Mouse (Mus musculus) Muller cell, postnatal 12 days (primary cell): ENCODE results near the gene Phlpp2.
A peak's percentile ranks its signal among the peaks of the same experiment; 100 is the strongest.

Experiments used
- DNase-seq: peaks from one replicate; pipeline ENCODE4 v3.0.0-alpha.2; 2015; ENCODE audit errors: inconsistent ontology term

Phlpp2 gene

DNA sequence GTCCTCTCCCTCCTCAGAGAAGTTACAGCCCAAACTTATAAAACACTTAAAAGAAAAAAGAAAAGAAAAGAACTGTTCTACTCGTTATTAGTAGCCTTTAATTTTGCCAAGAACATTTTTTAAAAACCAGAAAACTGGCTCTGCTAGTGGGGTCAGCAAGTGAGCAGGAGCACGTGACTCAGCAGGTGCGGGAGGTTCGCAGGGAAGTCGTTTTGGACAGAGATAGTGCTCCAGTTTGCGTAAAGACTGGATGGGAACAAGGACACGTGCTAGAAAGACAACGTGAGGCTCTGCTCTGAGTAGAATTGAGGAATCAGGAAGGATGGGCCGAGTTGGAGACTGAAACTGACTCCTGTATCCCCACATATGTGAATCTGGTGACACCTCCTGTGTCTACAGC lies 94.6 kb downstream of the Phlpp2 start:
- no peak for DNase-seq

GRCm38 (mm10) chr8:109963421-109963820 lies 95.1 kb downstream of the Phlpp2 start:
- DNase-seq = no peak

DNA sequence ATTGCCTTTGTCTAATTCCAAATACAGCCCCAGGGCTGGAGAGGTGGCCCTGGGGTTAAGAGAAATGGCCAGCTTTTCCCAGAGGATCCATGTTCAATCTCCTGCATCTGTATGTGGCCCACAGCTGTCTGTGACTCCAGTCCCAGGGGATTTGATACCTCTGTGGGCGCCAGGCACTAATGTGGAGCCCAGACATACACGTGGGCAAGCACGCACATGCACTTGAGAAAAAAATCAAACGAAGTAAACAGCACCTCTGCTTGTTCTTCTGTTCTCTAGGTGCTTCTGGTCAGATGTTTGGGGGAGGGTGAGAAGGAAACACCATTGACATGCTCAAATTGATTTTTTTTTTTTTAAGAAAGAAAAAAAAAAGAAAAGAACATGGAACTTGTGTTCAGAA lies 95.8 kb downstream of the Phlpp2 start:
- DNase-seq = no peak

GRCm38 (mm10) chr8:109968837-109969236 lies 100.5 kb downstream of the Phlpp2 start:
- DNase-seq = no peak

DNA sequence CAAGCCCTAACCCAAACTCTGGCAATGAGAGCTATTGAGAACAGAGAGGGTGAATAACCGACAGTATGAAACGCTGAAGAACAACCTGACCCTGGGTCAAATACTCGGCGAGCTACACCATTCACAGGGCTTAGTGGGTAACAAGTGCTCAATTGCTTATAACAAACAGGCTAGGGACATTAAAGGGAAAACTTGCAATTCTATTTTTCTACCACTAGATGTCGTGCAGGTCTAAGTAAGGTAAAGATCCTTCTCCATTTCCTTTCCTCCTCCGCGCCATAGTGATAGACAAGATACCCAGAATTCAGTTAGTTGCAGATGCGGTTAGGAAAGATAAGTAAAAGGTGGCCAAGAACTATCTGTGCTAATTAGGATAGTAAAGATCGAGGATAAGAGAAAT lies 102.0 kb downstream of the Phlpp2 start:
- peak; percentile 47 for DNase-seq

DNA sequence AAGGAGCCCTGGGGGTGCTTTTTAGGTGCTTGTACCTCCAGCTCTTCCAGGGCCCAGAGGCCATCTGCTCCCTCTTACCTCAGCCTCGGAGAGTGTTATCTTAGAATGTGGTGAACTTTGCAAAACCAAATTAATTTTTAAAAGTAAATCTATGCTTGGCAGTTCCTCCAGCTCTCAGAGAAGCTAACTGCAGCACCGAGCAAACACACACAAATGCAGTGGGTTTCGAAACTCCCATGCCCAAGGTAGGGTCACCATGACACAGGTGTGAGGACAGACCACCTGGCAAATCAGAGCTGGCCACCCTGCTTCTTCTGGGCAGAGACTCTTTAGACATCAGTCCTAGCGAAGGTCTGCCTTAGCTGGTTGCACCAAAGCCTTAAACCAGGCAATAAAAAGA lies 104.6 kb downstream of the Phlpp2 start:
- no peak for DNase-seq

GRCm38 (mm10) chr8:109979339-109979738 lies 111.0 kb downstream of the Phlpp2 start:
- DNase-seq = no peak

GRCm38 (mm10) chr8:109982386-109983105 lies 114.2 kb downstream of the Phlpp2 start:
- DNase-seq = no peak

DNA sequence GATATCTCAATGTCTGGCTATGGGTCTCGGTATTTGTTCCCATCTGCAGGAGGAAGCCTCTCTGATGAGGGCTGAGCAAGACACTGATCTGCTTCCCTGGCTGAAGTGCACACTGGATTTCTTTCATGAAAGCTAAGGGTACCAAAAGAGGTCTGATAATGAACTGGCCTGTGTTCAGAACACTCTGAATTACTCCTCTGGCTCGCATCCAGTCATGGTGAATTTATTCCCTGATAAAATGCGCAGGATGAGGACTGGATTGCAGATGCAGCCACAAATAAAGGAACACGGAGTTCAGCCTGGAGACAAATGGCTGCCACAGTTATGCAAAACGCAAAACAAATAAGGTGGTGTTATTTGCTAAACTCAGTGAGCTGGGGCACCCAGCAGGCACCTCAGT lies 115.6 kb downstream of the Phlpp2 start:
- peak; percentile 20 for DNase-seq

- no peak for DNase-seq
Observed at GRCm38 (mm10) chr8:109986384-109986783, 118.0 kb downstream of the Phlpp2 start.

DNA sequence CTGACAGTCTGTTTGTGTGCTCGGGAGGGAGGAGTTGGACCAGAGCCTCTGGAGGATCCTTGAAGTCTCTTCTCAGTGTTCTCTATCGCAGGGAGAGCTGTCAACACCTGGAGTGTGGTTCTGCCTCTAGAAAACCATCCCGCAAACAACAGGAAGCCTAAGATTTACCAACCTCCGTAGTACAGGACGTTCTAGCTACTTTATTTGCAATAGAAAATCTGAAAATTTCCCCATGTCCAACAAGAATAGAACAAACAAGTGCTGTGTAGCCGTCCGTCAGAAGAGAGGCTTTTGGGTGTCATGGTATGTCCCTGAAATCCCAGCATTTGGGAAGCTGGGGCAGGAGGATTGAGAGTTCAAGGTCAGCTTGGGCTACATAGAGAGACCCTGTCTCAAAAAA lies 119.4 kb downstream of the Phlpp2 start:
- DNase-seq = no peak

DNA sequence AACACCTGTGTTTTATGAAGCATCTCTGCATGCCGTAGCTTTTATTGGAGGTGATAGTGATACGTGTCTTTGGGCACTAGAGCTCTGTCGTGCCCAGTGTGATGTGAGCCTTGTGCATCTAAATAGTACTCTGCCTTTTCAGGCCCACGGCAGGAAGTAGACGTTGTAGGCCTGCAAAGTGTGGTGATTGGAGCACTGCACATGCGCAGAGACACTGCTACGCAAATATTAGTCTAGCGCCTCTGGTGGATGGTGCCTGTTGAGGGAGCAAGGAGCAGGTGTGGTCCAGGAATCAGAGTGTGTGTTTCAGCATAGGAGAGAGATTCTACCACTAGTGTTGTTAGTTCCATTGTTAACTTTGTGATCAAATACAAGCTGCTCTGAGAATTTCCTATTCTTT lies 120.8 kb downstream of the Phlpp2 start:
- DNase-seq = no peak

DNA sequence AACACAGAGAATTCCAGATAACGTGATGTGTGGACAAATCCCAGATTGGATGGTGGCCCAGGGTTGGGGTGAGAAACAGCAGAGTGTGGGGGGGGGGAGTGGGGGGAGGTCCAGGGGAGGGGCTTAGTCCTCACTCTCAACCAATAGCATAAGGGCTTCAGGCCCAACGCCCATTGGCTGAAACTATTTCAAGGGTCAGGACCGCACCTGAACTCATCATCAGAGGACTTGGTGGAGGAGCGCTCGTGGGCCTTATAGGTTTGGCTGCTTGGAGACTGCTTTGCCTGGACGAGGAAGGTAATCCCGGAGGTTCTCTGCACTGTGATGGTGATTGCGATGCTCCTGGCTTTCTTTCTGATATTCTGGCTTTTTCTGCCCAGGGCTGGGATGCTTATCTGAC lies 121.9 kb downstream of the Phlpp2 start, which contains the start of gene Tat:
Gene Tat (plus strand): TSS at position 214 of the 400 bp plus-strand sequence.
- no peak for DNase-seq

DNA sequence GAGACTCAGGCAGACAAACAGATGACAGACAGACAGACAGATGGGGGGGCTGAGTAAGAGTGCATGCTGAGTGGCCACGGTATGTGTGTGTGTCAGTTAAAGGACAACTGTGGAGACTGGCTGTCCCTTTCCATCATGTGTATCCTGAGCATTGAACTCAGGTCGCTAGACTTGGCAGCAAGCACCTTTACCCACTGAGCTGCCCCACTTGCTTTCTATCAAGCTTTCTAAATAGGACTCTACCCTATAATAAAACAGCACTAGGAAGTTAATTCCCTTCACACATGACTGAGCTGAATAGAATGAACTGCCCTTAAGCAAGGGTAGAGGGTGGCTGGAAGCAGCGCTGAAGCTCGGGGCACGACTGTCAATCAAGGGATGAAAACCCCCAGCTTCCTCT lies 123.8 kb downstream of the Phlpp2 start:
- DNase-seq = no peak

- no peak for DNase-seq
Observed at GRCm38 (mm10) chr8:109992951-109993350, 124.6 kb downstream of the Phlpp2 start.
